Mouse (Mus musculus): Measurements from ENCODE around the gene Khk. TPM values are rescaled to one million over a fixed set of nuclear protein-coding genes. Genes with fewer than 3 reads are reported as not detected.
"Not testable (repeated sequence)": the region's sequence is repeated elsewhere in the genome, so short reads cannot be mapped to it uniquely, and the experiment has no call there.

Khk gene
- polyA plus RNA-seq (2012; rRNA removed) = 1,147 and 1,266 TPM in 2 replicates

DNA sequence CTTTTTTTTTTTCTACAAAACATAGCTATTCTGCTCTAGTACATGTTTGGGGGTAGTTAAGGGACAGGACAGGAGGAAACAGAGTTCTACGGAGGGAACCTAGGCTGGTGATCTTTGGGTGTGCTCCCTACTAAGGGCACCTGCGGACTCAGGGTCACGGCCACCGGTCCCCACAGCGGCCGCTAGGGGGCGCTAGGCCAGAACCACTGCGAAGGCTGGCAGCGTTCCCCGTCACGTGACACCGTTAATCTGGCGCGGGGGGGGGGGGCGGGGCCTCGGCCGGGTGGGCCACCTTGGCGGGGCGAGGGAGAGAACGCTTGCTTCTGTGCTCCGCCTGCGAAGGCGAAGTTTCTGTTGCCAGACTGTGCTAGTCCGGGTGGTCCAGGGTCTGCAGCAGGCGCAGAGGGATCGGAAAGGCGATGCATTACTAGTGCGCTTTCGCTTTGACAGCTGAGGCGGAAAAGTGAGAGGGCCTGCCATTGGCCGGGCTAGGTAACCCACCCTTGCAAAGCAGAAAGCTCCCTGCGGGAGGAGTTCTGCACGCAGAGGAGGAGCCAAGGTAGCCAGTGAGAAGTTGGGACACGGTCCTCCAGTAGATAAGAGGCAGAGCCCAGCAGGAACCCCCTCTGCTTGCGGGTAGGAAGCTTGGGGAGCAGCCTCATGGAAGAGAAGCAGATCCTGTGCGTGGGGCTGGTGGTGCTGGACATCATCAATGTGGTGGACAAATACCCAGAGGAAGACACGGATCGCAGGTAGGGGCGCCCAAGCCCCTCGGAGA lies at the start of gene Khk:
Gene Khk, plus strand, starts transcription at position 176 of the 778 bp plus-strand sequence.
- Histone ChIP-seq H3K27ac (ENCODE audit: insufficient read depth, low read depth, low read length) (peak within 1 kb of the TSS; percentile 95), H3K4me3 (ENCODE audit: insufficient read depth, low read depth, low read length) (peak within 1 kb of the TSS; percentile 96), H3K36me3 (ENCODE audit: control insufficient read depth, insufficient read depth, low read length) (no peaks in the 10 kb centered on the region), H3K4me1 (ENCODE audit: control insufficient read depth, insufficient read depth, low read length) (peaks cover 9% of the 10 kb centered on the region; the same call in 1 of the 2 replicates), H3K27me3 (replicated peaks; ENCODE audit: control insufficient read depth, insufficient read depth, low read length) (no peaks in the 10 kb centered on the region)
- WGBS = 1% methylated on average over 36 of the region's 40 CpGs
- TF ChIP-seq POLR2A (IDR thresholded peaks at IDR 0.05; ENCODE audit: low read depth, low read length) = peak; percentile 85
- TF ChIP-seq CTCF (conservative IDR thresholded peaks at IDR 0.05; ENCODE audit: insufficient read depth, insufficient read length, low read depth, low read length) = peak; percentile 78
- peak; percentile 94 for DNase-seq

DNA sequence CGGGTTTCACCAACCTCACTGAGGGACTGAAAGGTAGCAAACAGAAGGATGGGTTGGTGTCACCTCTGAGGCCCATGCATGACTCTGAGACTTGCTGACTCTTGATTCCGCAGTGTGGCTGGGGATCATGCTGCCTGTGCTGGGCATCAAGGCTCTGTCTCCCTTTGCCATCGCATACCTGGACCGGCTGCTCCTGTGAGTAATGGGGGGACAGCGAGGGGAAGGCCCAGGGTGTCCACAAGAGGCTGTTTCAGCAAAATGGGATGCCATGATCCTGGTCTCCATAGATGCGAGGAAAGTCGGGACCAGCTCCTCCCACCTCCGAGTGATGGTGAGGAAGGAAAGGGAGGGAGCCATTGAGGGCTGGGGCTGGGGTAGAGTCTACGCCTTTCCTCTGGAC lies 48.7 kb upstream of the Khk start:
- no peak for DNase-seq
- Histone ChIP-seq H3K4me1 (ENCODE audit: control insufficient read depth, insufficient read depth, low read length) (no peaks in the 10 kb centered on the region; the same call in 1 of the 2 replicates), H3K27me3 (replicated peaks; ENCODE audit: control insufficient read depth, insufficient read depth, low read length) (no peaks in the 10 kb centered on the region), H3K36me3 (ENCODE audit: control insufficient read depth, insufficient read depth, low read length) (peaks cover 9% of the 10 kb centered on the region), H3K4me3 (ENCODE audit: insufficient read depth, low read depth, low read length) (no peak overlapping the region), H3K27ac (ENCODE audit: insufficient read depth, low read depth, low read length) (no peak overlapping the region)
- TF ChIP-seq POLR2A (IDR thresholded peaks at IDR 0.05; ENCODE audit: low read depth, low read length) (no peak), CTCF (conservative IDR thresholded peaks at IDR 0.05; ENCODE audit: insufficient read depth, insufficient read length, low read depth, low read length) (no peak)
- 91% methylated on average over 9 of the region's 9 CpGs for WGBS

GRCm38 (mm10) chr5:30874365-30874764 lies 46.9 kb upstream of the Khk start:
- Histone ChIP-seq H3K4me1 (ENCODE audit: control insufficient read depth, insufficient read depth, low read length) (no peaks in the 10 kb centered on the region; the same call in 1 of the 2 replicates), H3K27me3 (replicated peaks; ENCODE audit: control insufficient read depth, insufficient read depth, low read length) (no peaks in the 10 kb centered on the region), H3K4me3 (ENCODE audit: insufficient read depth, low read depth, low read length) (no peak overlapping the region), H3K36me3 (ENCODE audit: control insufficient read depth, insufficient read depth, low read length) (peaks cover 9% of the 10 kb centered on the region), H3K27ac (ENCODE audit: insufficient read depth, low read depth, low read length) (no peak overlapping the region)
- no peak for DNase-seq
- no peak for TF ChIP-seq CTCF (conservative IDR thresholded peaks at IDR 0.05; ENCODE audit: insufficient read depth, insufficient read length, low read depth, low read length)
- TF ChIP-seq POLR2A (IDR thresholded peaks at IDR 0.05; ENCODE audit: low read depth, low read length) = no peak
- 89% methylated on average over 7 of the region's 7 CpGs for WGBS

- WGBS = 54% methylated on average over 6 of the region's 6 CpGs
- Histone ChIP-seq H3K27ac (ENCODE audit: insufficient read depth, low read depth, low read length) (no peak overlapping the region), H3K4me3 (ENCODE audit: insufficient read depth, low read depth, low read length) (no peak overlapping the region), H3K27me3 (replicated peaks; ENCODE audit: control insufficient read depth, insufficient read depth, low read length) (no peaks in the 10 kb centered on the region), H3K36me3 (ENCODE audit: control insufficient read depth, insufficient read depth, low read length) (peaks cover 8% of the 10 kb centered on the region), H3K4me1 (ENCODE audit: control insufficient read depth, insufficient read depth, low read length) (no peaks in the 10 kb centered on the region)
- DNase-seq = no peak
- no peak for TF ChIP-seq POLR2A (IDR thresholded peaks at IDR 0.05; ENCODE audit: low read depth, low read length)
- TF ChIP-seq CTCF (conservative IDR thresholded peaks at IDR 0.05; ENCODE audit: insufficient read depth, insufficient read length, low read depth, low read length) = no peak
Measured at GRCm38 (mm10) chr5:30878616-30879015, 42.6 kb upstream of the Khk start.

DNA sequence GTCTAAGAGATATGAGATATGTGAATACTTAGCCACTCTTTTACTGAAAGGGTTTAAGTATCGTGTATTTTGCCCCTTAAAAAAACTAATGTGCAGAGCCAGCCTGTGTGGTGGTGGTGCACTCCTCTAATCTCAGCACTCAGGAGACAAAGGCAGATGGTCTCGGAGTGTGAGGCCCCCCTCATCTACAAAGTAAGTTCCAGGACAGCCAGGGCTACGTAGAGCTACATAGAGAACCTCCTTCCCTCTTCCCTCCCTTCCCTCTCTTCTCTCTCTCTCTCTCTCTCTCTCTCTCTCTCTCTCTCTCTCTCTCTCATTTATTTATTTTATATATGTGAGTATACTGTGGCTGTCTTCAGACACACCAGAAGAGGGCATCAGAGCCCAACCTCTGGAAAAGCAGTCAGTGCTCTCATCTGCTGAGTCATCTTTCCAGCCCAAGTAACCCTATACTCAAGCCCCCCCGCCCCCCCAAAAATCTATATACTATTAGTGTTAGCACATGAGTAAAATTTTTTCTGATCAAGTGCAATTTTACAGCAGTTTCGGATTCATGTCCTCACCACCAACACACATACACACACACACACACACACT lies 41.8 kb upstream of the Khk start:
- WGBS = 82% methylated on average over 5 of the region's 5 CpGs

DNA sequence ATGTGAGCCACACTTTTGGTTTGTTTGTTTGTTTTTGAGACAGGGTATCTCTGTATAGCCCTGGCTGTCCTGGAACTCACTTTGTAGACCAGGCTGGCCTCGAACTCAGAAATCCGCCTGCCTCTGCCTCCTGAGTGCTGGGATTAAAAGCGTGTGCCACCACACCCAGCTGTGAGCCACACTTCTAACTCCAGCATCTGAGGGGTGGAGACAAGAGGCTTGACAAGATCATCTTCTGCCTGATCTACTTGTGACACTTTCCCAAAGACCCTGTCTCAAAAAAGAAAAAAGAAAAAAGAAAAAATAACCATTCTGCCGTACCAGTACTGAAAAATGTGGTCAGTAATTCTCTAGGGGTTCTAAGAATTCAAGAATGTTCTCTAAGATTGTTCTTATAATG lies 39.4 kb upstream of the Khk start:
- not testable (repeated sequence) for H3K4me3 ChIP-seq (ENCODE audit: insufficient read depth, low read depth, low read length); H3K27ac ChIP-seq (ENCODE audit: insufficient read depth, low read depth, low read length); H3K27me3 ChIP-seq (replicated peaks; ENCODE audit: control insufficient read depth, insufficient read depth, low read length); H3K4me1 ChIP-seq (ENCODE audit: control insufficient read depth, insufficient read depth, low read length); DNase-seq; H3K36me3 ChIP-seq (ENCODE audit: control insufficient read depth, insufficient read depth, low read length)
- 85% methylated on average over 4 of the region's 4 CpGs for WGBS

More for the DNA sequence above, 41.8 kb upstream of the Khk start:
- TF ChIP-seq CTCF (conservative IDR thresholded peaks at IDR 0.05; ENCODE audit: insufficient read depth, insufficient read length, low read depth, low read length) (no peak; the same call in 1 of the 2 replicates), POLR2A (IDR thresholded peaks at IDR 0.05; ENCODE audit: low read depth, low read length) (no peak)
- Histone ChIP-seq H3K4me1 (ENCODE audit: control insufficient read depth, insufficient read depth, low read length) (no peaks in the 10 kb centered on the region), H3K27me3 (replicated peaks; ENCODE audit: control insufficient read depth, insufficient read depth, low read length) (no peaks in the 10 kb centered on the region), H3K27ac (ENCODE audit: insufficient read depth, low read depth, low read length) (no peak overlapping the region), H3K4me3 (ENCODE audit: insufficient read depth, low read depth, low read length) (no peak overlapping the region), H3K36me3 (ENCODE audit: control insufficient read depth, insufficient read depth, low read length) (peaks cover 7% of the 10 kb centered on the region)
- DNase-seq = no peak

DNA sequence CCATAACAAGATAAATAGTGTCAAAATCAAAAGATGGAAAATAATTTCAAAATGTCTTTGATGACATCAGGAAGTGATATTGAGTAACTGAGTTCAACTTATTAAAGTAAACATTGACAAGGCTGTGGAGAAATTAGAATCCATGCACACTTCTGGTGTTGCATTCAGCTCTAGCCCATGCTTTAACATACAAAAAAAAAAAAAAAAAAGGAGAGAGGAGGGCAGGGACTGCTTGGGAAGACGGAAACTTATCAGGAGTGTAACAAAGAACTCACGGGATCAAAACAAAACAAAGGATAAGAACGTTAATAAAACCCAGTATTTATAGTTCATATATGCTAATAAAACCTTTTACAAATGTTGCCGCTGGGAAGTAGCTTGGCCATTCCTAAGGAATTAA lies 35.0 kb upstream of the Khk start:
- DNase-seq = no peak
- Histone ChIP-seq H3K4me3 (ENCODE audit: insufficient read depth, low read depth, low read length) (no peak overlapping the region), H3K27ac (ENCODE audit: insufficient read depth, low read depth, low read length) (no peak overlapping the region), H3K27me3 (replicated peaks; ENCODE audit: control insufficient read depth, insufficient read depth, low read length) (no peaks in the 10 kb centered on the region), H3K36me3 (ENCODE audit: control insufficient read depth, insufficient read depth, low read length) (no peaks in the 10 kb centered on the region), H3K4me1 (ENCODE audit: control insufficient read depth, insufficient read depth, low read length) (peaks cover 6% of the 10 kb centered on the region; the same call in 1 of the 2 replicates)
- WGBS = 47% methylated on average over 4 of the region's 4 CpGs
- TF ChIP-seq POLR2A (IDR thresholded peaks at IDR 0.05; ENCODE audit: low read depth, low read length) = no peak
- TF ChIP-seq CTCF (conservative IDR thresholded peaks at IDR 0.05; ENCODE audit: insufficient read depth, insufficient read length, low read depth, low read length) = no peak
